Mouse (Mus musculus) heart, postnatal 0 days (tissue): ENCODE results near the gene Lrrc15.

Experiments
- CTCF ChIP-seq: IDR thresholded peaks from 2 replicates; pipeline ENCODE4 v1.5.1; 2016; ENCODE audit warnings: antibody characterized with exemption, control low read depth, low read depth
- EP300 ChIP-seq: IDR thresholded peaks from 2 replicates; pipeline ENCODE4 v1.6.1; 2016; ENCODE audit warnings: antibody characterized with exemption, low read depth

DNA sequence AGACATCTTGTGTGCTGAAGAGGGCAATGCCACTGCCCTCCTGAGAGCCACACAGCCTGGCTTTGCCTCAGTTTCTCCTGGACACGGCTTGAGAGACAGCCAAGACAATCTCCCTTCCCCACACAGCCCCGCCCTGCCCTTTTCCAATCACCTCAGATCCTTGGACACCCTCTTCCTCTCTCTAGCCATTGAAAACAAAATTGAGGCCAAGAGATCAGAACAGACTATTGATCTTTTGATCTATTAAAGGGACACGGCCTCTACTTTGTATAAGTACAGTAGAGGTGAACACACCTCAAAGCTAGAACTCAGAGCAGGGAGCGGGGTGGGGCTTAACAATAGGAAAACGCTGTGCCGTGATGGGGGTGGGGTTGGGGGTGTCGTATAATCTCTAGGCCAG lies 24.6 kb downstream of the Lrrc15 start:
- TF ChIP-seq CTCF (no peak), EP300 (no peak)
